Mouse (Mus musculus): ENCODE measurements around the gene Msmp.

GRCm38 (mm10) chr4:43535628-43536027 is 48.7 kb downstream of the Msmp start:
- TF ChIP-seq GATA1 (IDR thresholded peaks at IDR 0.05; ENCODE audit: borderline replicate concordance, low read length) (no peak), FLI1 (IDR thresholded peaks at IDR 0.05; ENCODE audit: low read length) (no peak)

Measured in megakaryocyte, embryonic 14.5 days (primary cell).